Mouse (Mus musculus) limb, embryonic 11.5 days (tissue): ENCODE data around the gene Gm9918. TPM values are rescaled to one million over a fixed set of nuclear protein-coding genes. Genes with fewer than 3 reads are reported as not detected.

Source experiments
- ATAC-seq: fragments of 200-750 bp; cut with Nextera tagmentation; 2 replicates; pipeline ENCODE4 v1.8.0; 2017; ENCODE audit warnings: low read depth; ENCODE audit not compliant: insufficient number of reproducible peaks, low FRiP score, low TSS enrichment
- DNase-seq: peaks from one replicate; pipeline ENCODE4 v3.0.0-alpha.2; 2015; ENCODE audit warnings: low spot score
- H3K27ac ChIP-seq: fragments of 300-500 bp; sonication (generic); replicated peaks from 2 replicates; pipeline ENCODE4 v1.5.1; 2014; ENCODE audit warnings: low read depth, mild to moderate bottlenecking, low read length
- H3K27me3 ChIP-seq: fragments of 300-500 bp; sonication (generic); 2 replicates; pipeline ENCODE4 v1.6.1; 2014; ENCODE audit warnings: mild to moderate bottlenecking, low read length, mixed read lengths; ENCODE audit not compliant: control insufficient read depth, insufficient read depth
- H3K36me3 ChIP-seq: fragments of 300-500 bp; sonication (generic); 2 replicates; pipeline ENCODE4 v1.6.1; 2014; ENCODE audit warnings: mild to moderate bottlenecking, low read length, moderate library complexity, mixed read lengths; ENCODE audit not compliant: control insufficient read depth, insufficient read depth
- H3K4me1 ChIP-seq: fragments of 300-500 bp; sonication (generic); 2 replicates; pipeline ENCODE4 v1.6.1; 2014; ENCODE audit warnings: low read length, mixed read lengths; ENCODE audit not compliant: control insufficient read depth, insufficient read depth
- H3K4me2 ChIP-seq: fragments of 300-500 bp; sonication (generic); 2 replicates; pipeline ENCODE4 v1.6.1; 2014; ENCODE audit warnings: low read depth, mild to moderate bottlenecking, moderate library complexity; ENCODE audit not compliant: severe bottlenecking
- H3K4me3 ChIP-seq: fragments of 300-500 bp; sonication (generic); 2 replicates; pipeline ENCODE4 v1.5.1; 2014; ENCODE audit warnings: low read depth, low read length
- H3K9ac ChIP-seq: fragments of 300-500 bp; sonication (generic); 2 replicates; pipeline ENCODE4 v1.6.1; 2014; ENCODE audit warnings: mild to moderate bottlenecking, low read length
- H3K9me3 ChIP-seq: fragments of 300-500 bp; sonication (generic); 2 replicates; pipeline ENCODE4 v1.6.1; 2016; ENCODE audit warnings: low read length; ENCODE audit not compliant: control insufficient read depth
- WGBS: fragments of 180-500 bp; shearing (Covaris S2); extraction: QIAGEN DNeasy Blood & Tissue Kit; methylation state at CpG from one replicate; pipeline ENCODE4 v1.1.7; 2014; 5-methylcytosine and 5-hydroxymethylcytosine counted together
- polyA plus RNA-seq: library from polyadenylated mRNA; unstranded; fragments of >200 nt; fragmentation: Nextera tagmentation; extraction: Ambion mirVana; gene quantifications from 2 replicates; pipeline ENCODE4 v1.2.1, GENCODE M21; 2014

Gene Gm9918
- polyA plus RNA-seq, 1 experiment from 2014 or later: 1.1 TPM

- 25% methylated on average over 13 of the region's 13 CpGs for WGBS
- H3K9ac ChIP-seq: peak overlapping the region; percentile 78
- peak overlapping the region; percentile 73 for H3K4me2 ChIP-seq
- ATAC-seq (0 out of 2 replicates have a peak, but pooled peaks have one; percentile 7), DNase-seq (no peak)
- no peaks in the 10 kb centered on the region for H3K27me3 ChIP-seq
- no peaks in the 10 kb centered on the region for H3K9me3 ChIP-seq
- H3K27ac ChIP-seq: peak overlapping the region; percentile 80; the same call in 1 of the 2 replicates
- H3K36me3 ChIP-seq: peaks cover 13% of the 10 kb centered on the region
- peak overlapping the region; percentile 94 for H3K4me3 ChIP-seq
- peaks cover 7% of the 10 kb centered on the region for H3K4me1 ChIP-seq
These were observed 9.6 kb downstream of the Gm9918 start for GRCm38 (mm10) chr15:102279783-102280520.

- Histone ChIP-seq H3K9me3 (no peaks in the 10 kb centered on the region), H3K36me3 (peaks cover 13% of the 10 kb centered on the region), H3K9ac (no peak overlapping the region), H3K27ac (no peak overlapping the region), H3K27me3 (no peaks in the 10 kb centered on the region), H3K4me1 (peaks cover 7% of the 10 kb centered on the region), H3K4me2 (peak overlapping the region; percentile 73), H3K4me3 (peak overlapping the region; percentile 94; the same call in 1 of the 2 replicates)
- ATAC-seq (no peak), DNase-seq (no peak)
- WGBS: 95% methylated on average over 19 of the region's 19 CpGs
These were observed 10.3 kb downstream of the Gm9918 start for GRCm38 (mm10) chr15:102280623-102281022.

- Histone ChIP-seq H3K36me3 (peaks cover 13% of the 10 kb centered on the region), H3K4me2 (no peak overlapping the region), H3K9ac (no peak overlapping the region), H3K4me3 (no peak overlapping the region), H3K4me1 (peaks cover 7% of the 10 kb centered on the region), H3K9me3 (no peaks in the 10 kb centered on the region), H3K27me3 (no peaks in the 10 kb centered on the region), H3K27ac (no peak overlapping the region)
- no peak for DNase-seq
- 90% methylated on average over 8 of the region's 8 CpGs for WGBS
- ATAC-seq: no peak
These were observed 12.3 kb downstream of the Gm9918 start for GRCm38 (mm10) chr15:102282463-102283292.

- ATAC-seq (no peak), DNase-seq (no peak)
- no peaks in the 10 kb centered on the region for H3K27me3 ChIP-seq
- H3K27ac ChIP-seq: no peak overlapping the region
- WGBS: 78% methylated on average over 3 of the region's 3 CpGs
- H3K4me1 ChIP-seq: peaks cover 7% of the 10 kb centered on the region
- no peak overlapping the region for H3K4me3 ChIP-seq
- no peak overlapping the region for H3K9ac ChIP-seq
- H3K9me3 ChIP-seq: no peaks in the 10 kb centered on the region
- H3K4me2 ChIP-seq: no peak overlapping the region
- peaks cover 13% of the 10 kb centered on the region for H3K36me3 ChIP-seq
These were observed 13.3 kb downstream of the Gm9918 start for GRCm38 (mm10) chr15:102283648-102284047.

- no peaks in the 10 kb centered on the region for H3K4me1 ChIP-seq
- H3K9ac ChIP-seq: no peak overlapping the region
- no peaks in the 10 kb centered on the region for H3K27me3 ChIP-seq
- no peak overlapping the region for H3K4me3 ChIP-seq
- no peak for ATAC-seq
- H3K4me2 ChIP-seq: no peak overlapping the region
- H3K9me3 ChIP-seq: no peaks in the 10 kb centered on the region
- no peak overlapping the region for H3K27ac ChIP-seq
- H3K36me3 ChIP-seq: peaks cover 2% of the 10 kb centered on the region; the same call in 1 of the 2 replicates
- DNase-seq: peak; percentile 47
These were observed 17.0 kb downstream of the Gm9918 start for GRCm38 (mm10) chr15:102287395-102287794.

- Histone ChIP-seq H3K4me1 (no peaks in the 10 kb centered on the region), H3K27ac (no peak within 1 kb of the TSS), H3K9me3 (no peaks in the 10 kb centered on the region), H3K36me3 (peaks cover 18% of the 10 kb centered on the region), H3K27me3 (no peaks in the 10 kb centered on the region), H3K4me2 (peak within 1 kb of the TSS; percentile 61), H3K4me3 (peak within 1 kb of the TSS; percentile 61), H3K9ac (0 out of 2 replicates have a peak within 1 kb of the TSS, but pooled peaks have one; percentile 28)
- DNase-seq (peak; percentile 98), ATAC-seq (peak; percentile 95)
- 7% methylated on average over 25 of the region's 25 CpGs for WGBS
These were observed 25.4 kb downstream of the Gm9918 start, which contains the start of gene Espl1 for GRCm38 (mm10) chr15:102295633-102296367. TSS of gene Espl1 (plus strand) at chr15:102296266.

GRCm38 (mm10) chr15:102296368-102297006 is 26.1 kb downstream of the Gm9918 start:
- DNase-seq (no peak), ATAC-seq (peak; percentile 31; the same call in 1 of the 2 replicates)
- peaks cover 22% of the 10 kb centered on the region for H3K36me3 ChIP-seq
- no peak overlapping the region for H3K27ac ChIP-seq
- 4% methylated on average over 24 of the region's 24 CpGs for WGBS
- H3K9ac ChIP-seq: 0 out of 2 replicates have a peak overlapping the region, but pooled peaks have one; percentile 28
- H3K4me3 ChIP-seq: peak overlapping the region; percentile 61
- H3K4me1 ChIP-seq: no peaks in the 10 kb centered on the region
- H3K27me3 ChIP-seq: no peaks in the 10 kb centered on the region
- peak overlapping the region; percentile 61 for H3K4me2 ChIP-seq
- H3K9me3 ChIP-seq: no peaks in the 10 kb centered on the region
